Mouse (Mus musculus): ENCODE data around the gene Tmem63a. TPM values are rescaled to one million over a fixed set of nuclear protein-coding genes. Genes with fewer than 3 reads are reported as not detected.
A peak's percentile ranks its signal among the peaks of the same experiment; 100 is the strongest.

Tmem63a gene
- polyA plus RNA-seq, 2 experiments, result 4.6 to 6.8 TPM

- ATAC-seq (ENCODE audit: insufficient read depth) (peak; percentile 91), DNase-seq (ENCODE audit: low read depth in 3 of 3, low spot score in 3 of 3) (peak; percentile 96 to 98 (median 97))
- H3K27ac ChIP-seq, result peak overlapping the region; percentile 99
- H3K27me3 ChIP-seq (ENCODE audit: control insufficient read depth, insufficient read depth, low read length), result no peaks in the 10 kb centered on the region
- peaks cover 24% of the 10 kb centered on the region for H3K36me3 ChIP-seq (replicated peaks; ENCODE audit: control insufficient read depth, insufficient read depth, low read depth)
- H3K4me3 ChIP-seq (ENCODE audit: insufficient read depth in 1 of 2, low read depth in 2 of 2, low read length in 2 of 2), result peak overlapping the region in 1 of 2 experiments; percentile 94; a peak in 2 of 4 replicates
- TF ChIP-seq EP300 (IDR thresholded peaks at IDR 0.05; ENCODE audit: low read depth), result peak; percentile 98
- TF ChIP-seq CTCF (IDR thresholded peaks at IDR 0.05; ENCODE audit: low read depth), result no peak
- WGBS (ENCODE audit: insufficient replicate concordance), result 7% methylated on average over 5 of the region's 5 CpGs
- peak overlapping the region; percentile 45; the same call in 1 of the 2 replicates for H3K9ac ChIP-seq (replicated peaks)
- peak overlapping the region; percentile 99 for H3K4me2 ChIP-seq (ENCODE audit: low read depth)
- H3K9me3 ChIP-seq (ENCODE audit: control insufficient read depth, low read length), result no peaks in the 10 kb centered on the region
- H3K4me1 ChIP-seq (replicated peaks; ENCODE audit: control insufficient read depth in 2 of 2, insufficient read depth in 2 of 2, low read length in 1 of 2), result peaks cover 36 to 39% of the 10 kb centered on the region in 2 experiments
These were observed 39.2 kb upstream of the Tmem63a start for GRCm38 (mm10) chr1:180902915-180903314.

- H3K4me2 ChIP-seq (ENCODE audit: low read depth), result peak overlapping the region; percentile 99
- peak overlapping the region; percentile 79 for H3K9ac ChIP-seq (replicated peaks)
- H3K36me3 ChIP-seq (replicated peaks; ENCODE audit: control insufficient read depth, insufficient read depth, low read depth), result peaks cover 32% of the 10 kb centered on the region
- H3K27ac ChIP-seq, result peak overlapping the region; percentile 99
- peak overlapping the region; percentile 69 to 94 for H3K4me3 ChIP-seq (ENCODE audit: insufficient read depth in 1 of 2, low read depth in 2 of 2, low read length in 2 of 2)
- no peaks in the 10 kb centered on the region for H3K27me3 ChIP-seq (ENCODE audit: control insufficient read depth, insufficient read depth, low read length)
- ATAC-seq (ENCODE audit: insufficient read depth), result no peak
- WGBS (ENCODE audit: insufficient replicate concordance), result 16% methylated on average over 10 of the region's 10 CpGs
- H3K4me1 ChIP-seq (replicated peaks; ENCODE audit: control insufficient read depth in 2 of 2, insufficient read depth in 2 of 2, low read length in 1 of 2), result peaks cover 36 to 39% of the 10 kb centered on the region in 2 experiments
- H3K9me3 ChIP-seq (ENCODE audit: control insufficient read depth, low read length), result no peaks in the 10 kb centered on the region
- TF ChIP-seq EP300 (IDR thresholded peaks at IDR 0.05; ENCODE audit: low read depth), result no peak
- TF ChIP-seq CTCF (IDR thresholded peaks at IDR 0.05; ENCODE audit: low read depth), result no peak
- no peak for DNase-seq (ENCODE audit: low read depth in 3 of 3, low spot score in 3 of 3)
These were observed 38.5 kb upstream of the Tmem63a start for GRCm38 (mm10) chr1:180903666-180904038.

GRCm38 (mm10) chr1:180904039-180904814 lies 37.9 kb upstream of the Tmem63a start, which contains the start of gene Pycr2:
Gene Pycr2, plus strand, starts transcription at chr1:180904293.
- ATAC-seq (ENCODE audit: insufficient read depth) (peak; percentile 77), DNase-seq (ENCODE audit: low read depth in 3 of 3, low spot score in 3 of 3) (peak; percentile 91 to 93 (median 93))
- peak within 1 kb of the TSS; percentile 99 for H3K27ac ChIP-seq
- H3K9me3 ChIP-seq (ENCODE audit: control insufficient read depth, low read length), result no peaks in the 10 kb centered on the region
- no peaks in the 10 kb centered on the region for H3K27me3 ChIP-seq (ENCODE audit: control insufficient read depth, insufficient read depth, low read length)
- H3K4me2 ChIP-seq (ENCODE audit: low read depth), result peak within 1 kb of the TSS; percentile 99
- peak within 1 kb of the TSS; percentile 93 for H3K9ac ChIP-seq (replicated peaks)
- H3K4me3 ChIP-seq (ENCODE audit: insufficient read depth in 1 of 2, low read depth in 2 of 2, low read length in 2 of 2), result peak within 1 kb of the TSS; percentile 94 to 97
- H3K4me1 ChIP-seq (replicated peaks; ENCODE audit: control insufficient read depth in 2 of 2, insufficient read depth in 2 of 2, low read length in 1 of 2), result peaks cover 36 to 39% of the 10 kb centered on the region in 2 experiments
- TF ChIP-seq CTCF (IDR thresholded peaks at IDR 0.05; ENCODE audit: low read depth), result no peak
- TF ChIP-seq EP300 (IDR thresholded peaks at IDR 0.05; ENCODE audit: low read depth), result no peak
- H3K36me3 ChIP-seq (replicated peaks; ENCODE audit: control insufficient read depth, insufficient read depth, low read depth), result peaks cover 37% of the 10 kb centered on the region
- under 1% methylated on average over 52 of the region's 52 CpGs for WGBS (ENCODE audit: insufficient replicate concordance)

GRCm38 (mm10) chr1:180904815-180905080 lies 37.4 kb upstream of the Tmem63a start:
- H3K9ac ChIP-seq (replicated peaks), result peak overlapping the region; percentile 93
- DNase-seq (ENCODE audit: low read depth in 3 of 3, low spot score in 3 of 3) (no peak), ATAC-seq (ENCODE audit: insufficient read depth) (no peak)
- peak overlapping the region; percentile 94 to 97 for H3K4me3 ChIP-seq (ENCODE audit: insufficient read depth in 1 of 2, low read depth in 2 of 2, low read length in 2 of 2)
- H3K9me3 ChIP-seq (ENCODE audit: control insufficient read depth, low read length), result no peaks in the 10 kb centered on the region
- no peak for TF ChIP-seq CTCF (IDR thresholded peaks at IDR 0.05; ENCODE audit: low read depth)
- TF ChIP-seq EP300 (IDR thresholded peaks at IDR 0.05; ENCODE audit: low read depth), result no peak
- H3K27ac ChIP-seq, result peak overlapping the region; percentile 80
- peak overlapping the region; percentile 99 for H3K4me2 ChIP-seq (ENCODE audit: low read depth)
- peaks cover 37% of the 10 kb centered on the region for H3K36me3 ChIP-seq (replicated peaks; ENCODE audit: control insufficient read depth, insufficient read depth, low read depth)
- no peaks in the 10 kb centered on the region for H3K27me3 ChIP-seq (ENCODE audit: control insufficient read depth, insufficient read depth, low read length)
- peaks cover 36 to 39% of the 10 kb centered on the region in 2 experiments for H3K4me1 ChIP-seq (replicated peaks; ENCODE audit: control insufficient read depth in 2 of 2, insufficient read depth in 2 of 2, low read length in 1 of 2)
- under 1% methylated on average over 5 of the region's 5 CpGs for WGBS (ENCODE audit: insufficient replicate concordance)

- H3K27me3 ChIP-seq (ENCODE audit: control insufficient read depth, insufficient read depth, low read length), result no peaks in the 10 kb centered on the region
- peak overlapping the region; percentile 93 for H3K9ac ChIP-seq (replicated peaks)
- peaks cover 37% of the 10 kb centered on the region for H3K36me3 ChIP-seq (replicated peaks; ENCODE audit: control insufficient read depth, insufficient read depth, low read depth)
- H3K4me1 ChIP-seq (replicated peaks; ENCODE audit: control insufficient read depth in 2 of 2, insufficient read depth in 2 of 2, low read length in 1 of 2), result peaks cover 36 to 39% of the 10 kb centered on the region in 2 experiments
- H3K9me3 ChIP-seq (ENCODE audit: control insufficient read depth, low read length), result no peaks in the 10 kb centered on the region
- WGBS (ENCODE audit: insufficient replicate concordance), result 62% methylated on average over 6 of the region's 6 CpGs
- DNase-seq (ENCODE audit: low read depth in 3 of 3, low spot score in 3 of 3) (no peak), ATAC-seq (ENCODE audit: insufficient read depth) (no peak)
- H3K4me3 ChIP-seq (ENCODE audit: insufficient read depth in 1 of 2, low read depth in 2 of 2, low read length in 2 of 2), result peak overlapping the region; percentile 94 to 97
- TF ChIP-seq CTCF (IDR thresholded peaks at IDR 0.05; ENCODE audit: low read depth) (no peak), EP300 (IDR thresholded peaks at IDR 0.05; ENCODE audit: low read depth) (no peak)
- H3K4me2 ChIP-seq (ENCODE audit: low read depth), result peak overlapping the region; percentile 99
- H3K27ac ChIP-seq, result peak overlapping the region; percentile 5
These were observed 36.8 kb upstream of the Tmem63a start for GRCm38 (mm10) chr1:180905307-180905706.

Data from liver, embryonic 14.5 days (tissue).